Mouse (Mus musculus) MEL (cell line): ENCODE results near the gene Pla2r1. TPM values are rescaled to one million over a fixed set of nuclear protein-coding genes. Genes with fewer than 3 reads are reported as not detected.

Source experiments
- DNase-seq: peaks from one replicate; pipeline ENCODE4 v3.0.0; 2011; ENCODE audit warnings: low read depth, low spot score
- H3K27ac ChIP-seq: 2 replicates; pipeline ENCODE4 v1.5.1; 2012; ENCODE audit warnings: low read depth, mild to moderate bottlenecking, control low read depth, low read length, moderate library complexity; ENCODE audit not compliant: control insufficient read depth
- H3K27me3 ChIP-seq, 2 experiments: fragments of 150-350 bp in 1 of 2; sonication (generic) in 1 of 2; 2 replicates each; pipeline ENCODE4 v1.6.1; 2012; ENCODE audit warnings: low read length in 2 of 2, mild to moderate bottlenecking in 2 of 2, improper control_type of control experiment in 1 of 2, moderate library complexity in 1 of 2; ENCODE audit not compliant: insufficient read depth in 2 of 2, control insufficient read depth in 1 of 2
- H3K36me3 ChIP-seq, 2 experiments: 2 replicates each; pipeline ENCODE4 v1.6.1; 2012 to 2014; ENCODE audit warnings: low read length in 2 of 2, improper control_type of control experiment in 1 of 2, inconsistent platforms in 1 of 2, mild to moderate bottlenecking in 1 of 2; ENCODE audit not compliant: insufficient read depth in 2 of 2, control insufficient read depth in 1 of 2
- H3K4me1 ChIP-seq, 2 experiments: fragments of 150-350 bp in 1 of 2; sonication (generic) in 1 of 2; 2 replicates each; pipeline ENCODE4 v1.6.1; 2012; ENCODE audit warnings: low read length in 2 of 2, improper control_type of control experiment in 1 of 2, mild to moderate bottlenecking in 1 of 2; ENCODE audit not compliant: insufficient read depth in 2 of 2, control insufficient read depth in 1 of 2
- H3K4me3 ChIP-seq, 2 experiments: fragments of 150-350 bp in 1 of 2; sonication (generic) in 1 of 2; 2 replicates each; pipeline ENCODE4 v1.5.1; 2012; ENCODE audit warnings: low read depth in 2 of 2, low read length in 2 of 2, mild to moderate bottlenecking in 2 of 2, moderate library complexity in 2 of 2, control low read depth in 1 of 2, improper control_type of control experiment in 1 of 2; ENCODE audit not compliant: control insufficient read depth in 1 of 2, insufficient read depth in 1 of 2
- H3K79me2 ChIP-seq: 2 replicates; pipeline ENCODE4 v1.6.1; 2012; ENCODE audit warnings: mild to moderate bottlenecking, low read length, moderate library complexity; ENCODE audit not compliant: control insufficient read depth, poor library complexity, insufficient read depth
- H3K9ac ChIP-seq: 2 replicates; pipeline ENCODE4 v1.6.1; 2012; ENCODE audit warnings: low read depth, mild to moderate bottlenecking, control low read depth, low read length, moderate library complexity; ENCODE audit not compliant: control insufficient read depth, poor library complexity, severe bottlenecking
- H3K9me3 ChIP-seq: fragments of 150-350 bp; sonication (generic); replicated peaks from 2 replicates; pipeline ENCODE4 v1.6.1; 2012; ENCODE audit warnings: mild to moderate bottlenecking, low read length, improper control_type of control experiment, moderate library complexity; ENCODE audit not compliant: insufficient read depth
- CHD1 ChIP-seq: IDR thresholded peaks from 2 replicates; pipeline ENCODE4 v1.6.1; 2012; ENCODE audit warnings: low read depth, mild to moderate bottlenecking, inconsistent platforms, low read length, improper control_type of control experiment
- CTCF ChIP-seq, 3 experiments: IDR thresholded peaks in 2 of 3; conservative IDR thresholded peaks in 1 of 3; 2 replicates each; pipeline ENCODE4 v1.5.1; 2011 to 2012; ENCODE audit warnings: low read length in 3 of 3, low read depth in 2 of 3, mild to moderate bottlenecking in 2 of 3, improper control_type of control experiment in 1 of 3, inconsistent platforms in 1 of 3, mixed read lengths in 1 of 3, moderate library complexity in 1 of 3; ENCODE audit not compliant: control insufficient read depth in 1 of 3, insufficient read depth in 1 of 3, poor library complexity in 1 of 3, severe bottlenecking in 1 of 3
- E2F4 ChIP-seq: IDR thresholded peaks from 2 replicates; pipeline ENCODE4 v1.6.1; 2011; ENCODE audit warnings: low read depth, low read length, improper control_type of control experiment, borderline replicate concordance
- EP300 ChIP-seq, 2 experiments: IDR thresholded peaks; 2 replicates each; pipeline ENCODE4 v1.6.1; 2011; ENCODE audit warnings: improper control_type of control experiment in 2 of 2, low read length in 2 of 2, low read depth in 1 of 2, mild to moderate bottlenecking in 1 of 2
- ETS1 ChIP-seq: IDR thresholded peaks from 2 replicates; pipeline ENCODE4 v1.6.1; 2012; ENCODE audit warnings: low read depth, mild to moderate bottlenecking, inconsistent platforms, low read length, improper control_type of control experiment, moderate library complexity
- HCFC1 ChIP-seq: IDR thresholded peaks from 2 replicates; pipeline ENCODE4 v1.6.1; 2012; ENCODE audit warnings: low read depth, mild to moderate bottlenecking, inconsistent platforms, low read length, improper control_type of control experiment, moderate library complexity
- JUND ChIP-seq: IDR thresholded peaks from 2 replicates; pipeline ENCODE4 v1.6.1; 2011; ENCODE audit warnings: low read depth, mild to moderate bottlenecking, improper control_type of control experiment, low read length
- KAT2A ChIP-seq: conservative IDR thresholded peaks from 2 replicates; pipeline ENCODE4 v1.6.1; 2012; ENCODE audit warnings: low read depth, low read length, improper control_type of control experiment, inconsistent platforms
- MAFK ChIP-seq: IDR thresholded peaks from 2 replicates; pipeline ENCODE4 v1.6.1; 2011; ENCODE audit warnings: low read depth, mild to moderate bottlenecking, low read length, improper control_type of control experiment, borderline replicate concordance
- MAX ChIP-seq: IDR thresholded peaks from 2 replicates; pipeline ENCODE4 v1.6.1; 2011; ENCODE audit warnings: low read length, improper control_type of control experiment
- MXI1 ChIP-seq: IDR thresholded peaks from 2 replicates; pipeline ENCODE4 v1.6.1; 2011; ENCODE audit warnings: mild to moderate bottlenecking, low read depth, low read length, improper control_type of control experiment
- MYB ChIP-seq: IDR thresholded peaks from 2 replicates; pipeline ENCODE4 v1.6.1; 2011; ENCODE audit warnings: mild to moderate bottlenecking, low read depth, low read length, improper control_type of control experiment
- NRF1 ChIP-seq: IDR thresholded peaks from 2 replicates; pipeline ENCODE4 v1.6.1; 2014; ENCODE audit warnings: low read depth, mild to moderate bottlenecking, inconsistent platforms, low read length, improper control_type of control experiment, moderate library complexity; ENCODE audit not compliant: poor library complexity, insufficient read depth, severe bottlenecking
- POLR2AphosphoS2 ChIP-seq: IDR thresholded peaks from 2 replicates; pipeline ENCODE4 v1.6.1; 2011; ENCODE audit warnings: low read length, improper control_type of control experiment
- TAL1 ChIP-seq: IDR thresholded peaks from 2 replicates; pipeline ENCODE4 v1.6.1; 2012; ENCODE audit warnings: mild to moderate bottlenecking, inconsistent platforms, low read length, moderate library complexity, mixed read lengths
- TBP ChIP-seq: IDR thresholded peaks from 2 replicates; pipeline ENCODE4 v1.8.0; 2011; ENCODE audit warnings: low read depth, low read length, improper control_type of control experiment
- TCF12 ChIP-seq: IDR thresholded peaks from 2 replicates; pipeline ENCODE4 v1.6.1; 2014; ENCODE audit warnings: low read depth, mild to moderate bottlenecking, inconsistent platforms, low read length, improper control_type of control experiment, moderate library complexity
- ZC3H11A ChIP-seq: IDR thresholded peaks from 2 replicates; pipeline ENCODE4 v1.6.1; 2012; ENCODE audit warnings: low read depth, mild to moderate bottlenecking, inconsistent platforms, low read length, improper control_type of control experiment
- ZMIZ1 ChIP-seq: IDR thresholded peaks from 2 replicates; pipeline ENCODE4 v1.6.1; 2012; ENCODE audit warnings: low read depth, mild to moderate bottlenecking, inconsistent platforms, low read length, improper control_type of control experiment, moderate library complexity
- ZNF384 ChIP-seq: IDR thresholded peaks from 2 replicates; pipeline ENCODE4 v1.6.1; 2012; ENCODE audit warnings: low read depth, mild to moderate bottlenecking, inconsistent platforms, low read length, improper control_type of control experiment
- polyA plus RNA-seq, 2 experiments: library from polyadenylated mRNA; stranded (reverse) in 1 of 2; unstranded in 1 of 2; fragments of >175 nt in 1 of 2; fragments of >200 nt in 1 of 2; gene quantifications; 2 replicates each; pipeline versions ENCODE4 v1.2.1 to v1.2.4; 2012; ENCODE audit warnings: low replicate concordance in 2 of 2, low read depth in 1 of 2; ENCODE audit not compliant: insufficient read length in 2 of 2, insufficient read depth in 1 of 2, missing spikeins in 1 of 2
- total RNA-seq: library from RNA; depleted of rRNA; stranded (reverse); fragments of 300-350 nt; gene quantifications from 2 replicates; pipeline ENCODE4 v1.2.3, GENCODE M21; 2012

Gene Pla2r1
- total and polyA plus RNA-seq, 3 experiments, result not detected

DNA sequence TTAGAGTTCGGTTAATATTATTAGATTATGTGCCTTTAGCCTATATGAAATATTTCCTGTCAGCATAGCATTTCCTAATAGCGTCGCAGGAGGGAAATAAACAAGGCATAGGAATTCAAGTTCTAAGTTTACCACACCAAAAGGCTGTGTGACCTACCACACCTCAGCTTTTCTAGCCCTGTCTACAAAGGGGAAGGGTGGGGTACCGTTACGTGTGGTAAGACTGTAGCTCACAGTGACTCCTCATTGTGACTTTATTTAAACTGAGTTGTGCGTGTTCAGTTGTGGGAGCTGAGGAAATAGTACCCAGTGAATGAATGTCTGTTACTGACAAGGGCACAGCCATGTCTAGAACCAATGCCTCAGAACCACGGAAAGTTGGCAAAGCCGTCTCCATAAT, 178.0 kb downstream of the Pla2r1 start:
- no peaks in the 10 kb centered on the region for H3K27me3 ChIP-seq
- peaks cover 0 to 5% of the 10 kb centered on the region in 2 experiments; a peak in 2 of 4 replicates for H3K36me3 ChIP-seq

DNA sequence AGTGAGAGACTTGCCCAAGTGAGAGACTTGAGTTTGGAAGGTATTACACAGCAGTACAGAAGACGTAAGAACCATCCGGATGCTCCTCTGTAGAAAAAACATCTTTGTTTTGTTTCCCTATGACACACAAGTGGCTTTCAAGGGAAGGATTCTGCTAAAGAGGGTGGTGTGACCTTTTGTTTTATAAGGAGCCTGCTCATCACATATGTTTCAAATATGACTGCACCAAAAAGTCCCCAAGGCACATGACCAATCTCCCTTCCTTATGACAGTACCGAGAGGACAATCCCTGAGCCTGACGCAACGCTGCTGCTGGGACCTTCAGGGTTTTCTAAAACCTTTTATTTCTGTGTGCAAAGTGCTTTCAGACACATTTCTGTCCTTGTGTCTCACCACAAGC, 182.9 kb downstream of the Pla2r1 start:
- no peaks in the 10 kb centered on the region for H3K9me3 ChIP-seq
- no peak overlapping the region for H3K4me3 ChIP-seq
- no peak overlapping the region for H3K9ac ChIP-seq
- no peak overlapping the region for H3K27ac ChIP-seq
- no peak for TF ChIP-seq KAT2A
- TF ChIP-seq MAX, result no peak
- TF ChIP-seq ETS1, result no peak
- TF ChIP-seq MYB, result no peak
- no peak for TF ChIP-seq MAFK
- TF ChIP-seq E2F4, result no peak
- TF ChIP-seq ZNF384, result no peak
- no peak for TF ChIP-seq CTCF (IDR thresholded peaks at IDR 0.05 in 2 of 3, conservative IDR thresholded peaks at IDR 0.05 in 1 of 3; ENCODE audit: control insufficient read depth in 1 of 3, insufficient read depth in 1 of 3, low read depth in 2 of 3, low read length in 3 of 3, poor library complexity in 1 of 3, severe bottlenecking in 1 of 3)
- TF ChIP-seq EP300 (IDR thresholded peaks at IDR 0.05; ENCODE audit: low read depth in 1 of 2, low read length in 2 of 2), result no peak
- no peak for TF ChIP-seq POLR2AphosphoS2
- TF ChIP-seq TCF12, result no peak
- TF ChIP-seq HCFC1, result no peak
- TF ChIP-seq JUND, result no peak
- TF ChIP-seq ZC3H11A, result no peak
- TF ChIP-seq NRF1, result no peak
- TF ChIP-seq MXI1, result no peak
- no peak for TF ChIP-seq TAL1
- TF ChIP-seq TBP, result no peak
- no peak for TF ChIP-seq ZMIZ1
- no peaks in the 10 kb centered on the region for H3K27me3 ChIP-seq
- DNase-seq, result no peak
- H3K36me3 ChIP-seq, result peaks cover 0 to 8% of the 10 kb centered on the region in 2 experiments; a peak in 2 of 4 replicates
- H3K4me1 ChIP-seq, result peaks cover 0 to 3% of the 10 kb centered on the region in 2 experiments; a peak in 1 of 4 replicates
- no peaks in the 10 kb centered on the region for H3K79me2 ChIP-seq

More for the DNA sequence above, 178.0 kb downstream of the Pla2r1 start:
- no peak for DNase-seq
- no peak for TF ChIP-seq CHD1
- Histone ChIP-seq H3K4me1 (no peaks in the 10 kb centered on the region), H3K9me3 (no peaks in the 10 kb centered on the region), H3K9ac (no peak overlapping the region), H3K4me3 (no peak overlapping the region), H3K27ac (no peak overlapping the region), H3K79me2 (no peaks in the 10 kb centered on the region)
